Mouse (Mus musculus) gastrocnemius, postnatal 4 days (tissue): ENCODE data around the gene Rap1a. TPM values are rescaled to one million over a fixed set of nuclear protein-coding genes. Genes with fewer than 3 reads are reported as not detected.
A peak's percentile ranks its signal among the peaks of the same experiment; 100 is the strongest.

Experiments used
- DNase-seq, 2 experiments: peaks; one replicate each; pipeline ENCODE4 v3.0.0; 2021 to 2022; ENCODE audit warnings: low spot score in 2 of 2, mixed read lengths in 2 of 2
- long read RNA-seq, 2 experiments: library from polyadenylated mRNA; stranded (forward); transcript quantifications; one replicate each; pipeline ENCODE4 v2.0.0; 2021
- total RNA-seq, 2 experiments: library from RNA; stranded (reverse); gene quantifications; 2 replicates each; pipeline ENCODE4 v1.2.3; 2021

The Rap1a gene
- 100 to 1,000 TPM; 129 to 150 TPM for total RNA-seq
- long read RNA-seq, experiment 1, transcript Rap1a-201 (8 exons, 2,407 nt): major isoform, 62 of 73 reads
- long read RNA-seq, experiment 1, partial matches to known transcripts: 6 of 73 reads
- long read RNA-seq, experiment 1, other reads (novel, unspliced or antisense): 5 of 73 reads
- long read RNA-seq, experiment 2, transcript Rap1a-201 (8 exons, 2,407 nt): major isoform, 72 of 84 reads
- long read RNA-seq, experiment 2, partial matches to known transcripts: 6 of 84 reads
- long read RNA-seq, experiment 2, other reads (novel, unspliced or antisense): 6 of 84 reads

- DNase-seq: peak; percentile 63 to 80
Measured at GRCm38 (mm10) chr3:105801191-105802166, at the start of gene Rap1a. Rap1a (minus strand) TSS chr3:105801336.

DNA sequence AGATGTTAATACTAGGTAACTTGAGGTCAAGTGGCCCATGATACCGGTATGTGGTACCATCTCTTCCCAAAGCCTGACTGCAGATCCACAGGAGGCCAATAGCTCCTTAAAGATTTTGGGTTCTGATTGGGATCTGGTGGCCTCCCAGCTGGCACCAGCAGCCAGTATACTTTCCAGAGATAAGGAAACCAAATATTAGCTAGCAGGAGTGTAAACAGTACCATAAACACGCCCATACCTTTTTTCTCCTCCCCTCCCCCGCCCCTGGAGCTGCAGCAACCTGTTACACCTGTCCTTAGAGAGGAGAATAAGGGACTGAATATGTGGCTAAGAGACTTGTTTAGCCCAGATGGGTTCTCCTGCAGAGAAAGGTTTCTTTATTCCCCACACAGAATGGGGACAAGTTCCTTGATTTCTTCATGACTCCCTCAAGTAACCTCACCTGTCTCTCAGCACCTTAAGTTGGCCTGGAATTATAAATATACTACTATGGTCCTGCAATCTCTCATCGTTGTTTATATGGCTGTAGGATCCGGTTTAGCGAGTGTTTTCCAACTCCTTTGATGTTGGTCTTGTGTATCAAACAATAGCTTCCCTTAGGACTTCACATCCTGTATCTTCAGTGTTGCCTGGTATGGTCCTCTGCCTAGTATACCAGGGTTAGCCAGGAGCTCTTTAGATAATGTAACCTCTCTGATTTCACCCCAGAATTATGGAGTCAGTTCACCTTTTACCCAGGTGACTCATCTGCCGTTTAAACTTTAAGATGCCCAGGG, 45.3 kb upstream of the Rap1a start:
- no peak for DNase-seq

- DNase-seq: no peak
Measured at GRCm38 (mm10) chr3:105839836-105840235, 38.7 kb upstream of the Rap1a start.

DNA sequence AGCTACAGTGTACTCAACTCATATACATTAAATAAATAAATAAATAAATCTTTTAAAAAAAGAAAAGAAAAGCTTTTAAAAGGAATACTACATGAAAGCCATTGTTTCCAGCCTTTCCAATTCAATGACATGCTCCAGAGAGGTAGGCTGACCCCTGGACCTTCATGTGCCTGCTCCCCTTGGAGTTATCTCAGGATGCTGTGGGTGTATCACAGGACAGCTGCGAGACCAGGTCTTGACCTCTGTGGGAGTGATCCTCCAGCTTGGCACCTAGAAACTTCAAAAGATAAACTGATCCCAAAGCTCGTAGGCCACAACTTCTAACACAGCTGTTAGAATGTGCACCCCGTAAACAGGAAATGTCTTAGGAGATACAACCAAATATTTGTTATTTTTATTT, 37.5 kb upstream of the Rap1a start:
- DNase-seq: no peak

GRCm38 (mm10) chr3:105836883-105837282, 35.7 kb upstream of the Rap1a start:
- no peak for DNase-seq

DNA sequence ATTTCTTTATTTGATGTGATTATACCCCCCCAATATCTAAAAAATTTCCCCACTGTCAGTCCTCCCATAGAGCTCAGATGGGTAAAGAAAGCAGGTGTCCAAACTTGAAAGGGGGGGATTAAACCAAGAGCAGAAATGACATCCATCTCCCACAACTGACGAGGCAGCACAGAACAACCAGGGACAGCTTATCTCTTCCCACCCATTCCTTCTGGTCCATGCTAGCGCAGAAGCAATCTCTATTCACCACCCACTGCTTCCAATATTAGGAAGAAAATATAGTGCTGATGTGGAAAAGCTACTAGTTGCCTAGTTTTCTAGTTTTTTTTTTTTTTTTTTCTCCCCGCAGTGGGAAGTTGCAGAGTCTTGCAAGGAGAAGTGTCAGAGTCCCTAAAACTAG, 34.7 kb upstream of the Rap1a start:
- DNase-seq: no peak

DNA sequence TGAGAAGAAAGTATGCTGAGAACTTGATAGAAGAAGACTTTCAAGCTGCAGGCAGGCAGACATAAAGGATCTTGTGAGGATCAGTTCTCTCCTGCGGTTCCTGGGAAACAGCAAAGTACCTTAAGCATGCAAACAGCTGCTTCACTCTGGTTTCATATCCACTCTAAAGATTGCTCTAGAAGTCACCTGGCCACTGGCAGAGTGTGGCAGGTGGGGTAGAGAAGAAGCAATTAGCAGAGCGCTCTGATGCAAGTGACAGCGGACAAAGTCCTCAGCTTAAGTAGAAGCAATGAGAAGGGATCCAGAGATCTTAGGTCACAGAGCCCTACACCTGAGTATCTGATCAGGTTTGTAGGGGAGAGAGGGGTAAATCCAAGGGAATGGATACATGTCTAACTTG, 30.4 kb upstream of the Rap1a start:
- DNase-seq: no peak

DNA sequence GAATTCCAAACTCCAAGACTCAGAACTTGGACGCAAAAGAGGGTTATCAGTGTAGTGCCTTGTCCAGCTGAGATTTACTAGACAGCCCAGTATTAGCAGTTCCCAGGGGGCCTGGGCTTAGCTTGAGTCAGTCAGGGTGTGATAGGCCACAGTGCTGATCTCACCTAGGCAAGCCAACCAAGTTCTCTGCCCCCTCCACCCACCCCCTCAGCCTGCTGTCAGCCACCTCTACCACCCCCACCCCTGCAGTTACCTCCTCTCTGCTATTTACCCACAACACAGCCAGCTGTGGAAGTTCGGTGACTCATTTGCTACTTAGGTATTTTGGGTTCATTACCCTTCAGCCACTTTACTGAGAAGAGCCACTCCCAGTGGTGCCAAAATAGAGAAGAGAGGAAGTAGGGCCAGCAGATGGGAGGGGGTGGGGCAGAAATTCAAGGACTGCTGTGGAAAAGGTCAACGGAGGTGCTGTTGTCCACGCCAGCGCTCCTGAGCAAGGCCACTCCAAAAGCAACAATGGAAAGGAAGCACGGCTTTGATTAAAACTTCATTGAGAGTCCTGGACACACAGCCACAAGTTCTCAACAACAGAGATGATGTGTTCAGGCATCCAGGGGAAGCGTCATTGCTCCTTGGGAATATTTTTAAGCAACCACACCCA, 24.5 kb upstream of the Rap1a start:
- DNase-seq: peak; percentile 25 to 59

GRCm38 (mm10) chr3:105824704-105825103, 23.6 kb upstream of the Rap1a start:
- DNase-seq: no peak

DNA sequence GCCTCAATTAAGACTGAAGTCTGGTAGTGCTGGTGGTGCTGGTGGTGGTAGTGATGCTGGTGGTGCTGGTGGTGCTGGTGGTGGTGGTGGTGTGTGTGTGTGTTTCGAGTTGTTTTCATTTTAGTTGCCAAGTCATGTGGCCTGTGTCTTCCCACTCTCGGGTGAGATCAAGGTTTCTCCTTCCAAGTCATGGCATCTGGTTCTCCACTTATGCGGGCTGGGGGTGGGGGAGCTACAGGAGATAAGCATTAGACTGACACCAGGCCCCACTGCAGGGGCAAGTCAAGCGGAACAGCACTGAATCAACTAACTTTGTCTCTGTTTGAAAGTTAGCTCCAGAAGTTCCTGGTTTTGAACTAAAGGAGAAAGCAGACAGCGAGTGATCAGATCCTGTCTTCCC, 23.0 kb upstream of the Rap1a start:
- no peak for DNase-seq

- no peak for DNase-seq
Measured at GRCm38 (mm10) chr3:105823609-105824008, 22.5 kb upstream of the Rap1a start.

- DNase-seq: no peak
Measured at GRCm38 (mm10) chr3:105821504-105821903, 20.4 kb upstream of the Rap1a start.

- no peak for DNase-seq
Measured at GRCm38 (mm10) chr3:105820272-105820671, 19.1 kb upstream of the Rap1a start.

DNA sequence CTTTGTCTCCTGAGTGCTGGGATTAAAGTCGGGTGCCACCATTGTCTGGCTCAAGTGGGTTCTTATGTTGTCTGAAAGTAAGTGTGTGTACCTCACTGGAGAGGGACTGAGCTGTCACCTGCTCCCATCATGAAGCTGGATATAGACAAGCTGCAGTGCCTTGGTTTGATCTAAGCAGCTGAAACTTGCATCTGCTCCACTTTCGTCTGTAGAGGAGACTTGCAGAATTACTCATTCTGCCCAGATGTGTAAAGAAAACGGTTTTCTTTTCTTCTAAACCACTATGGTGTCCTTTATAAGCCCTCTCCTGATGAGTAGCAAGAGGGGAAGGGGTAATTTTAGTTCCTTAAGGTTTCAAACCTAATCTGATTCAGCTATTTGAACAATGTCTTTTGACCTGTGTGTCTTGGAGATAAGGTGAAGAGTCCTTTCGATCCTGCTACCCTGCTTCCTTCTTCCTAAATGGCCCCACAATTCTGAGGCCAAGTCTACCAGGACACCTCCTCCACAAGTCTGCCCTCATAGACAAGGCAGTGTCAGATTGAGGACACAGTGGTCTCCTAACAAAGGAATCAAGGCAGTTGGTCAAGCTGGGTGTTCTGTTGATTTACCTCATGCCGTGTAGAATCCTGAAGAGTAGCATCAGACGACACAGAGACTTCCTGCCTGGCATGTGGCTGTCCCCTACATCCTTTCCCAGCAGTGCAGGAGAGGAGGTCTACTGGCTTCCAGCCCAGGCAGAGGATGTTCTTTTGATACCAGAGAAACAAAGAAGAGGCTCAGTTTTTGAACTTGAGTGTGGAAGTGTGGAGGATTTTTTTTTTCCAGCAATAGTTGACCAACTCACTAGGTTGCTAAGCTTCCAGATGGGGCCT, 17.2 kb upstream of the Rap1a start:
- DNase-seq: no peak

DNA sequence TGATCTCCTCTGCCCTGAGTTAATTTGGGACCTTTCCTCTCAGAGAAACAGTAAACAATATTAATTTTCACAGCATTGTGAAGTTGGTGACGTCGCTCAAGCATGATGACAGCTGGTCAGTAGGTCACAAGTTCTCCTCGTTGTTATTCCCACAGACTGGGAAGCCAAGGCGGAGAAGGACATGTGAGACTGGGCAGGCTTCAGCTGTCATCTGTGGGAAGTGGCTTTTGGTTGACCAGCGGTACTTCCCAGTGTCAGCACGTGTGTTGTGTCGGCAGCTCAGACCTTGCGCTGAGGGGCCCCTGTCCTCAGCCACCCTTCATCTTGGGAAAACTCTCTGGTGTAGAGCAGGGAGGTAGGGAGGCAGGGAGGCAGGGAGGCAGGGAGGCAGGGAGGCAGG, 15.0 kb upstream of the Rap1a start:
- DNase-seq: no peak

DNA sequence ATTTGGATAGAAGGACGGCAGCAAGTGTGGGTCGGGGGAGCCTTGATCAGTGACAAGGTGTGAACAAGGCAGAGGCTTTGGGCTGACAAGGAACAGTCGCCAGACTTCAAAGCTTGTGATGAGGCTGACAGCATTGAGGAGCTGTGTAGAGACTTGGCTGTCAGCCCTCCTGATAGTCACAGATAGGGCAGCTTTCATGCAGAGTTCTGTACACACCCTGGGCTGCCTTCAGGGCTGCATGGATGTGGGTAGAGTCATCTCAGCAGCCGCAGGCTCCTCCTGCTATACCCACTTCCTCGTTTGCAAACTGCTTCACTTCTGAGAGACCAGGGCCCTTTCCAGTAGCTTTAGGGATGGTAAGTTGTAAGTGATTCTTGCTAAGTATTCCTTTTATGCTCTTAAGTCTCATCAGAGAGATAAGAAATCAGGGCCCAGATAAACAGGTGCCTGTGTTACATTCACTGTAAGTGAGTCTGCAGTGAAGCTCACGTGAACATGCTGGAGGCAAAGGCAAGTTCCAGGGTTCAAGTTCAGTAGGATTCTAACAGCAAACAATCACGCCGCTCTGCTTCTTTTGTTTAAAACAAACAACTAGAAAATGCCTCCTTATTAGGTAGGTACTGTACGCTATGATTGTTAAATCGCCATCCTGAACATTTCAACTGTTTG, 14.2 kb upstream of the Rap1a start:
- no peak for DNase-seq

DNA sequence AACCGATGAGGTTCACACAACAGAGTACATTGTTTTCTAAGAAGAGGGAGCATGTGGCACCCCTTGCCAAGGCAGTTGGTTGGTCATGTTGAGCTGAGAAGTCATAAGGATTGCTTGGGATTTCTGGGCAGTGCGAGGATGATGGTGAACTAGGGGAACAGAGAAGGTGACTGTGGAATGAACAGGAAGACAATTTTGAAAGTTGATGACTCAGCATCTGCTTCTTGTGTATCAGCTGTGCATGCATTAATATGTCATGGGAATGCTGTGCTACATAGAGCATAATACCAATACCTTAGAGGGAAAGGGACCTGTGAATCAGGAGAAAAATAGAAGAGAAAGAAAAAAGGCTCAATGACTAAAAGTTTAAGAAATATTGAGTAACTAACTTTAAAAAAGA, 10.0 kb upstream of the Rap1a start:
- no peak for DNase-seq

- no peak for DNase-seq
Measured at GRCm38 (mm10) chr3:105808179-105809037, 7.3 kb upstream of the Rap1a start.

DNA sequence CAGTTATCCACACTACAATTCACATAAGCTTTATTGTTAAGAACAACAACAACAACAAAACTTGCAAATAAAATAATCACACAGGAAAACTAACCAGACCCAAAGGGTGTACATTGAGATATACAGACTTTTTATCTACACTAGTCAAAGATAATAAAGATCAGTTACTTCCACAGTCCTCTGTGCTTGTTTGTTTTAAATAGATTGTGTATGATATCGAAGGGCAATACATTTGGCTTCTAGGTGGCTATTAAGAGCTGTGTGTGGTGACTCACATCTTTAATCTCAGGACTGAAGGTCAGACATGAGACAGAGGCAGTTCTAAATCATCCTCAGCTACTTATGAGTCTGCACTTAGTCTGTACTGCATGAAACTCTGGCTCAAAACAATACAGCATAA, 6.5 kb upstream of the Rap1a start:
- DNase-seq: no peak
